Mouse (Mus musculus) testis, adult 2 months (tissue): ENCODE data around the gene Cstf3. TPM values are rescaled to one million over a fixed set of nuclear protein-coding genes. Genes with fewer than 3 reads are reported as not detected.
"Not testable (repeated sequence)": the region's sequence is repeated elsewhere in the genome, so short reads cannot be mapped to it uniquely, and the experiment has no call there.

ENCODE experiments used
- H3K27ac ChIP-seq: fragments of 200-500 bp; 2 replicates; pipeline ENCODE4 v1.5.1; 2012; ENCODE audit warnings: low read depth, low read length; ENCODE audit not compliant: control insufficient read depth, insufficient read depth
- H3K27me3 ChIP-seq: fragments of 200-500 bp; 2 replicates; pipeline ENCODE4 v1.6.1; 2012; ENCODE audit warnings: mild to moderate bottlenecking, low read length, moderate library complexity; ENCODE audit not compliant: control insufficient read depth, insufficient read depth
- H3K36me3 ChIP-seq: fragments of 200-500 bp; 2 replicates; pipeline ENCODE4 v1.6.1; 2012; ENCODE audit warnings: mild to moderate bottlenecking, low read length; ENCODE audit not compliant: control insufficient read depth, insufficient read depth
- H3K4me1 ChIP-seq: fragments of 200-500 bp; 2 replicates; pipeline ENCODE4 v1.6.1; 2012; ENCODE audit warnings: low read length; ENCODE audit not compliant: control insufficient read depth, insufficient read depth
- H3K4me3 ChIP-seq: fragments of 200-500 bp; 2 replicates; pipeline ENCODE4 v1.5.1; 2012; ENCODE audit warnings: low read depth, mild to moderate bottlenecking, low read length, moderate library complexity, mixed read lengths; ENCODE audit not compliant: control insufficient read depth
- CTCF ChIP-seq: fragments of 200-500 bp; IDR thresholded peaks from 2 replicates; pipeline ENCODE4 v1.5.1; 2012; ENCODE audit warnings: low read depth, mild to moderate bottlenecking, inconsistent platforms, low read length, moderate library complexity; ENCODE audit not compliant: control insufficient read depth, insufficient read depth, insufficient replicate concordance
- POLR2A ChIP-seq: fragments of 200-500 bp; IDR thresholded peaks from 2 replicates; pipeline ENCODE4 v1.6.1; 2012; ENCODE audit warnings: low read depth, mild to moderate bottlenecking, inconsistent platforms, low read length, moderate library complexity; ENCODE audit not compliant: control insufficient read depth
- polyA plus RNA-seq: library from polyadenylated mRNA; depleted of rRNA; stranded (reverse); fragments of >200 nt; gene quantifications from 2 replicates; pipeline ENCODE4 v1.2.3, GENCODE M21; 2012; rRNA removed

The Cstf3 gene
- 13.8 and 14.8 TPM in 2 replicates for polyA plus RNA-seq

GRCm38 (mm10) chr2:104590068-104590828, at the start of gene Cstf3:
Gene Cstf3 (plus strand): TSS chr2:104590523.
- no peaks in the 10 kb centered on the region for H3K27me3 ChIP-seq
- no peaks in the 10 kb centered on the region; the same call in 1 of the 2 replicates for H3K4me1 ChIP-seq
- H3K36me3 ChIP-seq: no peaks in the 10 kb centered on the region
- H3K4me3 ChIP-seq: peak within 1 kb of the TSS; percentile 98
- TF ChIP-seq CTCF (no peak), POLR2A (peak; percentile 57)
- peak within 1 kb of the TSS; percentile 94 for H3K27ac ChIP-seq

GRCm38 (mm10) chr2:104556711-104557110, 33.6 kb upstream of the Cstf3 start:
- H3K27me3 ChIP-seq, H3K36me3 ChIP-seq, H3K27ac ChIP-seq, H3K4me1 ChIP-seq: not testable (repeated sequence)
- peak overlapping the region; percentile 62 for H3K4me3 ChIP-seq

- TF ChIP-seq POLR2A: no peak
- TF ChIP-seq CTCF: no peak
- Histone ChIP-seq H3K27ac (no peak overlapping the region), H3K4me3 (no peak overlapping the region), H3K27me3 (no peaks in the 10 kb centered on the region), H3K36me3 (no peaks in the 10 kb centered on the region; the same call in 1 of the 2 replicates), H3K4me1 (peaks cover 9% of the 10 kb centered on the region)
These were observed 32.6 kb upstream of the Cstf3 start for GRCm38 (mm10) chr2:104557722-104558121.

GRCm38 (mm10) chr2:104558326-104558725, 32.0 kb upstream of the Cstf3 start:
- Histone ChIP-seq H3K27ac (no peak overlapping the region), H3K4me1 (peaks cover 9% of the 10 kb centered on the region), H3K36me3 (no peaks in the 10 kb centered on the region; the same call in 1 of the 2 replicates), H3K4me3 (no peak overlapping the region), H3K27me3 (no peaks in the 10 kb centered on the region)
- TF ChIP-seq POLR2A (no peak), CTCF (no peak)

GRCm38 (mm10) chr2:104558938-104559337, 31.4 kb upstream of the Cstf3 start:
- TF ChIP-seq POLR2A: no peak
- TF ChIP-seq CTCF: no peak
- Histone ChIP-seq H3K4me1 (peaks cover 9% of the 10 kb centered on the region), H3K27ac (no peak overlapping the region), H3K4me3 (no peak overlapping the region), H3K27me3 (no peaks in the 10 kb centered on the region), H3K36me3 (no peaks in the 10 kb centered on the region; the same call in 1 of the 2 replicates)

- H3K4me1 ChIP-seq: peaks cover 9% of the 10 kb centered on the region
- no peak overlapping the region for H3K27ac ChIP-seq
- TF ChIP-seq CTCF (no peak), POLR2A (no peak)
- no peaks in the 10 kb centered on the region for H3K27me3 ChIP-seq
- H3K4me3 ChIP-seq: no peak overlapping the region
- no peaks in the 10 kb centered on the region; the same call in 1 of the 2 replicates for H3K36me3 ChIP-seq
These were observed 30.5 kb upstream of the Cstf3 start for GRCm38 (mm10) chr2:104559591-104560380.

- H3K27me3 ChIP-seq: no peaks in the 10 kb centered on the region
- no peak overlapping the region for H3K4me3 ChIP-seq
- TF ChIP-seq CTCF: no peak
- TF ChIP-seq POLR2A: no peak
- peaks cover 9% of the 10 kb centered on the region for H3K4me1 ChIP-seq
- H3K27ac ChIP-seq: no peak overlapping the region
- no peaks in the 10 kb centered on the region; the same call in 1 of the 2 replicates for H3K36me3 ChIP-seq
These were observed 28.9 kb upstream of the Cstf3 start for GRCm38 (mm10) chr2:104561386-104561785.
